Mouse (Mus musculus) olfactory bulb, adult 2 months (tissue): ENCODE data around the gene Ube2l3.

Experiments
- CTCF ChIP-seq: fragments of 200-500 bp; IDR thresholded peaks from 2 replicates; pipeline ENCODE4 v1.5.1; 2012; ENCODE audit warnings: low read depth, mild to moderate bottlenecking, low read length, moderate library complexity; ENCODE audit not compliant: insufficient read depth
- POLR2A ChIP-seq: fragments of 200-500 bp; IDR thresholded peaks from 2 replicates; pipeline ENCODE4 v1.6.1; 2012; ENCODE audit warnings: mild to moderate bottlenecking, low read depth, low read length, moderate library complexity; ENCODE audit not compliant: insufficient read depth

GRCm38 (mm10) chr16:17124119-17124870, 78.2 kb downstream of the Ube2l3 start:
- TF ChIP-seq CTCF = no peak
- TF ChIP-seq POLR2A = no peak
